Mouse (Mus musculus): ENCODE measurements at regions not wholly inside any gene's neighbourhood (a gene's known extent, or its start where the extent isn't known, plus 50 kb on each side); places are given as distances from the start of the nearest gene placed in this dataset.

DNA sequence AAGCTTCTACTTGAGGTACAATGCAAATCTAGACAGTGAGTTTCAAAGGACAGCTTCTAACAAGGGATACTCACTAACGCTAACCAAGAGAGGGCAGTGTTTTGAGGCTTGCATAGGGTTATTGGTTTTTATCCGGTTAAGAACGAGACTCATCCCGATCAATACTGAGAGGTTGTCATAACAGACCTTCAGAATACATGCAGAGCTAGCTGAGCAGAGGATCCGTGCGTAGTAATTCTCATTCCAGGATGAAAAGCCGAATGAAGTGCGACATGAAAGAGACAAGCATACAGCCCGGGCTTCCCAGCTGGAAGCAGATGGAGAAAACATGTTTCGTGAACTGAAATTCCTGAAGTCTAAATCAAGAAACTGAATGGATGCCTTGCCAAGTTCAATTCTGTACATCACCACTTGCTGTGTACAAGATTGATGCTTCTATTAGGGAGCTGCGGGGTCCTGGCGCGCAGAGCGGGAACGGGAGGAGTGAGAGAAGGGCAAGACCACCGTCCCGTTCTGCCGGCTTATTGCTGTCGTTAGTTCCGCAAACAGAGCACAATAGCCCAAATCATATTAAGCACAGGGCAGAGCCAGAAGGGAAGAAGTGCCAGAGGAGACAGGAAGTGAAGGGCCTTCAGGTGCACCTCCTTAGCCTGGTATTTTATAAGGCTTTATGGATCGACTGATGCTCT, 65.4 kb upstream of the Tes start:
- Histone ChIP-seq H3K9me3 (ENCODE audit: low read length) (no peaks in the 10 kb centered on the region), H3K27me3 (ENCODE audit: insufficient read depth, low read length) (no peaks in the 10 kb centered on the region), H3K9ac (replicated peaks) (no peak overlapping the region), H3K36me3 (replicated peaks; ENCODE audit: insufficient read depth, low read length) (no peaks in the 10 kb centered on the region), H3K4me2 (ENCODE audit: low read depth, low read length) (no peak overlapping the region), H3K4me3 (ENCODE audit: low read depth, low read length) (no peak overlapping the region), H3K4me1 (ENCODE audit: insufficient read depth) (no peaks in the 10 kb centered on the region), H3K27ac (ENCODE audit: low read depth) (no peak overlapping the region)
- WGBS (ENCODE audit: insufficient replicate concordance): 78% methylated on average over 21 of the region's 21 CpGs
- DNase-seq (no peak), ATAC-seq (no peak)
- TF ChIP-seq EP300 (IDR thresholded peaks at IDR 0.05; ENCODE audit: low read depth) (no peak), CTCF (IDR thresholded peaks at IDR 0.05; ENCODE audit: low read depth) (no peak)

- no peaks in the 10 kb centered on the region for H3K9me3 ChIP-seq (ENCODE audit: low read length)
- H3K4me3 ChIP-seq (ENCODE audit: low read depth, low read length): no peak overlapping the region
- WGBS (ENCODE audit: insufficient replicate concordance): 40% methylated on average over 10 of the region's 10 CpGs
- no peak overlapping the region for H3K9ac ChIP-seq (replicated peaks)
- H3K27me3 ChIP-seq (ENCODE audit: insufficient read depth, low read length): no peaks in the 10 kb centered on the region
- DNase-seq: no peak
- H3K4me1 ChIP-seq (ENCODE audit: insufficient read depth): no peaks in the 10 kb centered on the region
- TF ChIP-seq EP300 (IDR thresholded peaks at IDR 0.05; ENCODE audit: low read depth) (no peak), CTCF (IDR thresholded peaks at IDR 0.05; ENCODE audit: low read depth) (no peak)
- no peaks in the 10 kb centered on the region for H3K36me3 ChIP-seq (replicated peaks; ENCODE audit: insufficient read depth, low read length)
- H3K4me2 ChIP-seq (ENCODE audit: low read depth, low read length): no peak overlapping the region
- H3K27ac ChIP-seq (ENCODE audit: low read depth): no peak overlapping the region
- ATAC-seq: no peak
These were observed 69.4 kb upstream of the Tes start for GRCm38 (mm10) chr6:16995495-16995936.

GRCm38 (mm10) chr6:16994711-16995110, 70.2 kb upstream of the Tes start:
- H3K9ac ChIP-seq (replicated peaks): no peak overlapping the region
- ATAC-seq (no peak), DNase-seq (no peak)
- H3K27ac ChIP-seq (ENCODE audit: low read depth): no peak overlapping the region
- 12% methylated on average over 8 of the region's 8 CpGs for WGBS (ENCODE audit: insufficient replicate concordance)
- no peak overlapping the region for H3K4me3 ChIP-seq (ENCODE audit: low read depth, low read length)
- H3K4me1 ChIP-seq (ENCODE audit: insufficient read depth): no peaks in the 10 kb centered on the region
- H3K4me2 ChIP-seq (ENCODE audit: low read depth, low read length): no peak overlapping the region
- no peaks in the 10 kb centered on the region for H3K27me3 ChIP-seq (ENCODE audit: insufficient read depth, low read length)
- H3K9me3 ChIP-seq (ENCODE audit: low read length): no peaks in the 10 kb centered on the region
- TF ChIP-seq CTCF (IDR thresholded peaks at IDR 0.05; ENCODE audit: low read depth) (peak; percentile 54), EP300 (IDR thresholded peaks at IDR 0.05; ENCODE audit: low read depth) (no peak)
- no peaks in the 10 kb centered on the region for H3K36me3 ChIP-seq (replicated peaks; ENCODE audit: insufficient read depth, low read length)

DNA sequence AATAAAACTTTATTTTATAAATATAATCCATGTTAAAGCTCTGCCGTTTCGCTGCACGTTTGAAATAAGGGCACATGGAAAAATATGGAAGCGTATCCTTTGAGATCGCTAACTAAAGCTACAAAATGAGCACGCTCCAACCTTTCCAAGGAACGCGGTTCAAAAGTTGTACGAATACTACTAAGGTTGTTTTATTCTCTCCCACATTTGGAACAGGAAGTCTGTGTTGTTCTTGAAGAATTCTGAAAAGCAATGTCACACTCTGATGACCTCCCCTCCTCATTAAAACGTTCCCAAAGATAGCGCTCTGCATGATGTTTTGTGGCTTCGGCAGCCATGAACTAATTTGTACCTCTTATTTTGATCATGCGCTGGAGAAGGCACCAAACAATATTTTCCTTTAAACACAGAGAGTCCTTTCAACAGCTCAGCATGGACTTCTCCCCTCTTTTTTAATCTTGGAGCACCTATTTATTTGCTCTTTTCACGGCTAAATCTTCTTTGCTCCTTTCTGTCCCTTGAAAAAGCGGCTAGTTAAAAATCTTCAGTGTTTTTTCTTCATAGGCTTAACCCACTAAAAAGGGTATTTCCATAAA, 72.9 kb upstream of the Tes start:
- Histone ChIP-seq H3K27me3 (ENCODE audit: insufficient read depth, low read length) (no peaks in the 10 kb centered on the region), H3K36me3 (replicated peaks; ENCODE audit: insufficient read depth, low read length) (no peaks in the 10 kb centered on the region), H3K4me2 (ENCODE audit: low read depth, low read length) (no peak overlapping the region), H3K9me3 (ENCODE audit: low read length) (no peaks in the 10 kb centered on the region), H3K27ac (ENCODE audit: low read depth) (no peak overlapping the region), H3K9ac (replicated peaks) (no peak overlapping the region), H3K4me3 (ENCODE audit: low read depth, low read length) (no peak overlapping the region), H3K4me1 (ENCODE audit: insufficient read depth) (no peaks in the 10 kb centered on the region)
- no peak for TF ChIP-seq CTCF (IDR thresholded peaks at IDR 0.05; ENCODE audit: low read depth)
- no peak for TF ChIP-seq EP300 (IDR thresholded peaks at IDR 0.05; ENCODE audit: low read depth)
- ATAC-seq (no peak), DNase-seq (no peak)
- 75% methylated on average over 15 of the region's 15 CpGs for WGBS (ENCODE audit: insufficient replicate concordance)

DNA sequence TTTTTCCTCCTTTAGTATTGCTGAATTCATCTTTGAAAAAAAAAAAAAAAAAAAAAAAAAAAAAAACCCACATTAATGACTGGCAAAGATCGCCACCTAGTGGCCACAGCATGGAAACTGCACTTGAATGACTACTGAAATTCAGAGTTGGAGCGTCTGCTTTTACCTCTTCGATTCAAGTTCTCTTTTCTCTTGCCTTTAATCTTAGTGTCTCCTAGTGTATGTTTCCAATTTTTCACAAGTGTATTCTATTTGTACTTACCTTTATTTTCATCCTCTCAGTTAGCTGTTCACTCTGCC, 79.9 kb upstream of the Tfec start:
- DNase-seq: peak; percentile 29
- no peak overlapping the region for H3K9ac ChIP-seq (replicated peaks)
- H3K4me2 ChIP-seq (ENCODE audit: low read depth, low read length): no peak overlapping the region
- no peaks in the 10 kb centered on the region for H3K27me3 ChIP-seq (ENCODE audit: insufficient read depth, low read length)
- no peak for ATAC-seq
- 18% methylated on average over 3 of the region's 3 CpGs for WGBS (ENCODE audit: insufficient replicate concordance)
- no peak overlapping the region for H3K27ac ChIP-seq (ENCODE audit: low read depth)
- peak; percentile 74 for TF ChIP-seq CTCF (IDR thresholded peaks at IDR 0.05; ENCODE audit: low read depth)
- no peak for TF ChIP-seq EP300 (IDR thresholded peaks at IDR 0.05; ENCODE audit: low read depth)
- no peaks in the 10 kb centered on the region for H3K9me3 ChIP-seq (ENCODE audit: low read length)
- H3K36me3 ChIP-seq (replicated peaks; ENCODE audit: insufficient read depth, low read length): no peaks in the 10 kb centered on the region
- no peaks in the 10 kb centered on the region for H3K4me1 ChIP-seq (ENCODE audit: insufficient read depth)
- no peak overlapping the region for H3K4me3 ChIP-seq (ENCODE audit: low read depth, low read length)

DNA sequence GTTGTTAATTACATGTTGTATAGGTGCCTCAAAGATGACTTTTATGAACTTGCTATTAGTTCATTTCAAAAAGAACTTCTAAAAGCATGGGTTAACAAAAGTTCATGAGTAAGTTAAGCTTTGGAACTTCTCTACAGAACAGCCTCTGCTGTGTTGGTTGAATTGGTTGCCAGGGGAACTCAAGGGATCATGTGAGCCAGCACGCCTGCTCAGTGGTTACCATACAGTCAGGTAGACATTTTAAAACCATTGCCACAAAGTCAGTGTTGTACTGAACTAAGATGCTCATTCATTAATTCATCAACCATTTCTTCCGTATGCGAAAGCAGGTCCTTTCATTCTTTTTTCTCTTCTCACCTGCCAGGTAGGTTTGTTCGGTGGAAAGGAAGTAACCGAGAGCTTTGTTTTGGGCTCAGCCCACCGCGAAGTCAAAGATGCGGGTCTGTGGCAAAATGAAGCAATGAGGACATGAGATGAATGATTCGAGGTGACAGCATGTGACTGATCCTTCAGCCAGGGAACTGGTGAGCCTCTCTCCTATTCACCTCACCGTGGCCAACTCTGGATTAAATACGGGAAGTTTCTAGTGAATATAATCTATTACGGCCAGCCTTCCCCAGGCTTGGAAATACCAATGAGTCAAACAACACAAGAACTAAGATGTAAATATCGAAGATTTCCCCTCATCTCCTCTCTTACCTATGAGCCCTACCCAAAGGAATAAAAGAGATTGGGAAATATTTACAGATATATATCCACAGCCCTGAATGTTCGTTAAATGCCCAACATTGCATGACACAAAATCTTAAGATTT, 79.4 kb upstream of the Tfec start:
- no peak for TF ChIP-seq CTCF (IDR thresholded peaks at IDR 0.05; ENCODE audit: low read depth)
- TF ChIP-seq EP300 (IDR thresholded peaks at IDR 0.05; ENCODE audit: low read depth): no peak
- H3K27ac ChIP-seq (ENCODE audit: low read depth): no peak overlapping the region
- DNase-seq: no peak
- ATAC-seq: no peak
- H3K27me3 ChIP-seq (ENCODE audit: insufficient read depth, low read length): no peaks in the 10 kb centered on the region
- no peaks in the 10 kb centered on the region for H3K9me3 ChIP-seq (ENCODE audit: low read length)
- H3K9ac ChIP-seq (replicated peaks): no peak overlapping the region
- 54% methylated on average over 14 of the region's 14 CpGs for WGBS (ENCODE audit: insufficient replicate concordance)
- H3K4me2 ChIP-seq (ENCODE audit: low read depth, low read length): no peak overlapping the region
- no peaks in the 10 kb centered on the region for H3K4me1 ChIP-seq (ENCODE audit: insufficient read depth)
- H3K36me3 ChIP-seq (replicated peaks; ENCODE audit: insufficient read depth, low read length): no peaks in the 10 kb centered on the region
- no peak overlapping the region for H3K4me3 ChIP-seq (ENCODE audit: low read depth, low read length)

Data from liver, postnatal 0 days (tissue).